Mouse (Mus musculus): ENCODE results near the gene Snapc2.

GRCm38 (mm10) chr8:4226323-4226722 lies 26.6 kb upstream of the Snapc2 start:
- TF ChIP-seq CTCF (IDR thresholded peaks at IDR 0.05; ENCODE audit: low read depth) (no peak), EP300 (IDR thresholded peaks at IDR 0.05; ENCODE audit: low read depth) (no peak)
